8 mouse cellular contexts compared by ENCODE assay signal in genomic region chr17:25274571-25275346, GRCm38 (mm10). TPM values are rescaled to one million over a fixed set of nuclear protein-coding genes. Genes with fewer than 3 reads are reported as not detected.
DNase-seq lines count a peak whose midpoint lies in the region; ATAC-seq and TF ChIP-seq lines count a peak whose summit lies in the region.

Ube2i (minus strand) TSS chr17:25274622.

- peaks cover 47% of the 10 kb centered on the region for H3K4me1 ChIP-seq in E14TG2a.4 (replicated peaks; ENCODE audit: low read depth, low read length)
- peaks cover 9% of the 10 kb centered on the region for H3K4me1 ChIP-seq in forebrain, embryonic 11.5 days (replicated peaks; ENCODE audit: control insufficient read depth, insufficient read depth, low read length)
- H3K4me1 ChIP-seq in liver, embryonic 11.5 days (replicated peaks; ENCODE audit: control insufficient read depth, insufficient read depth, low read length) = peaks cover 30% of the 10 kb centered on the region
- peaks cover 15% of the 10 kb centered on the region for H3K4me1 ChIP-seq in stomach, embryonic 16.5 days (ENCODE audit: control insufficient read depth, insufficient read depth, low read length)

- 83% methylated on average over 9 of the region's 9 CpGs for WGBS in forebrain, embryonic 11.5 days
- WGBS in liver, embryonic 11.5 days = 78% methylated on average over 9 of the region's 9 CpGs
- 78% methylated on average over 9 of the region's 9 CpGs for WGBS in stomach, embryonic 16.5 days

- H3K36me3 ChIP-seq in E14TG2a.4 (ENCODE audit: insufficient read depth, low read length) = peaks cover 23% of the 10 kb centered on the region
- H3K36me3 ChIP-seq in forebrain, embryonic 11.5 days (ENCODE audit: control insufficient read depth, insufficient read depth, low read length) = no peaks in the 10 kb centered on the region
- H3K36me3 ChIP-seq in liver, embryonic 11.5 days (ENCODE audit: control insufficient read depth, insufficient read depth, low read length) = peaks cover 5% of the 10 kb centered on the region; the same call in 1 of the 2 replicates
- H3K36me3 ChIP-seq in stomach, embryonic 16.5 days (ENCODE audit: control insufficient read depth, insufficient read depth, low read length) = no peaks in the 10 kb centered on the region

- H3K9me3 ChIP-seq in E14TG2a.4 (ENCODE audit: low read length) = no peaks in the 10 kb centered on the region
- no peaks in the 10 kb centered on the region for H3K9me3 ChIP-seq in forebrain, embryonic 11.5 days (ENCODE audit: control insufficient read depth, low read length)
- no peaks in the 10 kb centered on the region for H3K9me3 ChIP-seq in liver, embryonic 11.5 days (ENCODE audit: control insufficient read depth, low read length)
- H3K9me3 ChIP-seq in stomach, embryonic 16.5 days (replicated peaks; ENCODE audit: control insufficient read depth, low read length) = no peaks in the 10 kb centered on the region

- H3K9ac ChIP-seq in forebrain, embryonic 11.5 days (ENCODE audit: low read length) = peak within 1 kb of the TSS; percentile 100
- peak within 1 kb of the TSS; percentile 90 for H3K9ac ChIP-seq in liver, embryonic 11.5 days (ENCODE audit: low read depth, low read length)
- H3K9ac ChIP-seq in stomach, embryonic 16.5 days (ENCODE audit: low read length) = peak within 1 kb of the TSS; percentile 100

- ATAC-seq in forebrain, embryonic 11.5 days (replicated peaks; ENCODE audit: low FRiP score) = no peak
- ATAC-seq in hematopoietic stem cell, adult 5-6 weeks (replicated peaks in 1 of 2; ENCODE audit: insufficient read depth in 1 of 2, low FRiP score in 2 of 2, low TSS enrichment in 1 of 2, low read depth in 1 of 2, poor library complexity in 2 of 2, severe bottlenecking in 2 of 2) = no peak
- ATAC-seq in liver, embryonic 11.5 days (replicated peaks; ENCODE audit: low FRiP score) = no peak
- no peak for ATAC-seq in stomach, embryonic 16.5 days (ENCODE audit: insufficient read depth, low FRiP score)

- no peaks in the 10 kb centered on the region for H3K27me3 ChIP-seq in E14TG2a.4 (ENCODE audit: insufficient read depth, low read length)
- no peaks in the 10 kb centered on the region for H3K27me3 ChIP-seq in forebrain, embryonic 11.5 days (ENCODE audit: control insufficient read depth, insufficient read depth, low read length)
- H3K27me3 ChIP-seq in liver, embryonic 11.5 days (replicated peaks; ENCODE audit: control insufficient read depth, insufficient read depth, low read length) = no peaks in the 10 kb centered on the region
- H3K27me3 ChIP-seq in stomach, embryonic 16.5 days (ENCODE audit: control insufficient read depth, insufficient read depth, low read length) = no peaks in the 10 kb centered on the region

- H3K4me3 ChIP-seq in E14TG2a.4 (replicated peaks; ENCODE audit: low read length) = peak within 1 kb of the TSS; percentile 100
- H3K4me3 ChIP-seq in forebrain, embryonic 11.5 days (ENCODE audit: low read depth, low read length) = peak within 1 kb of the TSS; percentile 99
- peak within 1 kb of the TSS; percentile 78 for H3K4me3 ChIP-seq in liver, embryonic 11.5 days (ENCODE audit: low read depth, low read length)
- H3K4me3 ChIP-seq in stomach, embryonic 16.5 days (replicated peaks; ENCODE audit: low read length) = peak within 1 kb of the TSS; percentile 94

- no peak for TF ChIP-seq CTCF in E14TG2a.4 (conservative IDR thresholded peaks at IDR 0.05; ENCODE audit: low read length)

- peak within 1 kb of the TSS; percentile 55 for H3K4me2 ChIP-seq in forebrain, embryonic 11.5 days (ENCODE audit: low read depth, low read length, severe bottlenecking)
- peak within 1 kb of the TSS; percentile 99 for H3K4me2 ChIP-seq in liver, embryonic 11.5 days
- peak within 1 kb of the TSS; percentile 56 for H3K4me2 ChIP-seq in stomach, embryonic 16.5 days (ENCODE audit: low read depth, low read length)

- H3K27ac ChIP-seq in forebrain, embryonic 11.5 days (ENCODE audit: low read depth, low read length) = peak within 1 kb of the TSS; percentile 97
- peak within 1 kb of the TSS; percentile 95 for H3K27ac ChIP-seq in liver, embryonic 11.5 days (ENCODE audit: low read depth, low read length)
- peak within 1 kb of the TSS; percentile 99 for H3K27ac ChIP-seq in stomach, embryonic 16.5 days (ENCODE audit: low read length)

- no peak for DNase-seq in adrenal gland, adult 18-20 months (ENCODE audit: low spot score in 2 of 2)
- DNase-seq in adrenal gland, adult (ENCODE audit: inconsistent age in 2 of 2, low spot score in 1 of 2) = no peak
- DNase-seq in forebrain, embryonic 11.5 days (ENCODE audit: low spot score) = no peak
- DNase-seq in liver, embryonic 11.5 days (ENCODE audit: low spot score) = no peak
- no peak for DNase-seq in B cell, adult 2 months

RNA-seq across cellular contexts. Expression of gene Ube2i, which starts in this region (rescaled TPM):
- 100 to 1,000 TPM; 207 to 260 TPM for total RNA-seq in adrenal gland, adult 18-20 months (2021)
- polyA plus RNA-seq in forebrain, embryonic 11.5 days (2014; fragmentation: Nextera tagmentation; extraction: Ambion mirVana) = 837 and 868 TPM in 2 replicates
- 371 and 385 TPM in 2 replicates for total RNA-seq in hematopoietic stem cell, adult 5-6 weeks (2017)
- polyA plus RNA-seq in liver, embryonic 11.5 days (2014; fragmentation: Nextera tagmentation; extraction: Ambion mirVana) = 621 and 624 TPM in 2 replicates
- 441 and 478 TPM in 2 replicates for polyA plus RNA-seq in stomach, embryonic 16.5 days (2015; fragmentation: Nextera tagmentation; extraction: Ambion mirVana)
